Mouse (Mus musculus): Measurements from ENCODE around the gene Chrm2. TPM values are rescaled to one million over a fixed set of nuclear protein-coding genes. Genes with fewer than 3 reads are reported as not detected.

Gene Chrm2
- total RNA-seq, 2 experiments from 2014 or later = 74.5 to 81.9 TPM

- no peak for DNase-seq
These were observed 128.6 kb downstream of the Chrm2 start for GRCm38 (mm10) chr6:36516508-36516907.

- DNase-seq = no peak
These were observed 129.4 kb downstream of the Chrm2 start for GRCm38 (mm10) chr6:36517242-36517641.

GRCm38 (mm10) chr6:36523599-36523998, 135.7 kb downstream of the Chrm2 start:
- DNase-seq = no peak

- no peak for DNase-seq
These were observed 140.6 kb downstream of the Chrm2 start for GRCm38 (mm10) chr6:36528509-36528908.

GRCm38 (mm10) chr6:36541247-36541646, 153.4 kb downstream of the Chrm2 start:
- DNase-seq = no peak

- no peak for DNase-seq
These were observed 179.0 kb downstream of the Chrm2 start for GRCm38 (mm10) chr6:36566886-36567285.

Small RNA genes within 50 kb of the gene (microRNA-seq; reads per million reads assigned to microRNA genes)
- gene Mir490 = 394 to 476 reads per million in 2 experiments
